Mouse (Mus musculus): ENCODE results near the gene H2-M10.3.
"Not testable (repeated sequence)": the region's sequence is repeated elsewhere in the genome, so short reads cannot be mapped to it uniquely, and the experiment has no call there.

The H2-M10.3 gene

DNA sequence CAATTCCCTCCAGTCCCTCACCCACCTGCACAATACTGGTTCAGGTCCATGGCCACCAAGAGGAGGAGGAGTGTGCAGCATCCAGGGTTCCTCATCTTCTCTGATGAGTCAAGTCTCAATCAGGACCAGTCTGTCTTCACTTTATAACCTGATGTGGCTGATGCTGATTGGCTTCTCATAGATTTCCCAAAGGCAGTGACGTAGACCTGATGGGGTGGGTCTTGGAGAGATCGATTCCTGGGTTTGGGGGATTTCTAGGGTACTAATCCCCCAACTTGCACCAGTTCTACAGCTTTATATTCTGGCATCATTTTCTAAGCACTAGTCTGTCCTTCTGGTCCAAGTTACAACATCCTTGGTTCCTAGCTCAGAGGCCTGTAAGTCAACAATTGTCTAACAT, at the start of gene H2-M10.3:
H2-M10.3 (minus strand) TSS at position 101 of the 400 bp plus-strand sequence.
- not testable (repeated sequence) for DNase-seq (ENCODE audit: low spot score in 2 of 2)

DNA sequence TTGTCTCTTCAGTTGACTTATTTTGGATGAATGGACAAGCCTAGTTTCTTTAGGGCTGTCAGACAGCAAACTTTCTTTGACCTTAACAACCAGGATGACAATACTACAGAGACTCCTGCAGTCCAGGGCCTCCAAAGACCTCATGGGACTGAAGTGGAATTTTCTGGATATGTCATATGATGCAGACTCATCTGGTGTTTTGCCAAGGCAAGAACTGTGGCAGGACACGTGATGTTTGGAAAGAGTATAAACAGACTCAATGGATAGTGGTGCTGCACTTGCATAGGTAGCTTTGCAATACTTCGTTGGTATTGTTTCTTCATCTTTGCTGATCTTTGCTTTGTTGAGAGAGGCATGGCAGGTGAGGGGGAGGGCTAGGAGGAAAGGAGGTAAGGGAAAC, 49.2 kb upstream of the H2-M10.3 start:
- no peak for DNase-seq (ENCODE audit: low spot score in 2 of 2)

DNA sequence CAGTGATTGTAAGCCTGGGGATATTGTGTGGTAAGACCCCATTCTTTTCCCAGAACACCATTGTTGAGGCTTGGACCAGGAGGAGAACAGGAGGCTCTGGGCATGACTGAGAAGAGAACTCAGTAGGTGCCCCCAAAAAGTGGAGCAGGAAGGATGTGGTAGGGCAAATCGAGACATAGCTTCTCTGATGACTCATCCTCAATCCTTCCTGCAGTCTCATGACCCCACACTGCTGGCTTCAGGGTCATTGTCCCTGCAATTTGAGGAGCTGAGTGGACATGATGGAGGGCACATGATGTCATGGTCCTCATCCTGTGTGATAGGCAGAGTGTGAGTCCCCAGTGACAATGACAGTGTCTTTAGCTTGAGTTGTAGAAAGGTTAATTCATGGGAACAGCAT, 47.2 kb upstream of the H2-M10.3 start:
- no peak for DNase-seq (ENCODE audit: low spot score in 2 of 2)

DNA sequence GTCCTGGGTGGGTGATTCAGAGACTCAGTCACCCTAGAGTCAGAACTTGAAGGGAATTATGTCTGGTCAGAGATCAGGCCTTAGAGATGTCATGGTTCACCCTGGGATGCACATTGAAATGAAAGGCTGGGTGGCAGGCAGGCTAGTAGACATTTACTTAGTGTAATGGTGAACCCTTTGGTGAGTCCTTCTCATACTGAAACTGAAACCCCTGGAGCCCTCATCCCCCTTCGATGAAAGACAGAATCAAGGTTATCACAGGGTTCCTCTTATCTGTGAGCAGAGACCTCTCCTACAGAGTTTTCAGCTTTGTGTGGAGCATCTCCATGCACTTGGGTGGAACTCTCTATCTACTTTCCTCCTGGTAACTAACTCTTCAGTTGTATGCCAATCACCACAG, 46.1 kb upstream of the H2-M10.3 start:
- no peak for DNase-seq (ENCODE audit: low spot score in 2 of 2)

DNA sequence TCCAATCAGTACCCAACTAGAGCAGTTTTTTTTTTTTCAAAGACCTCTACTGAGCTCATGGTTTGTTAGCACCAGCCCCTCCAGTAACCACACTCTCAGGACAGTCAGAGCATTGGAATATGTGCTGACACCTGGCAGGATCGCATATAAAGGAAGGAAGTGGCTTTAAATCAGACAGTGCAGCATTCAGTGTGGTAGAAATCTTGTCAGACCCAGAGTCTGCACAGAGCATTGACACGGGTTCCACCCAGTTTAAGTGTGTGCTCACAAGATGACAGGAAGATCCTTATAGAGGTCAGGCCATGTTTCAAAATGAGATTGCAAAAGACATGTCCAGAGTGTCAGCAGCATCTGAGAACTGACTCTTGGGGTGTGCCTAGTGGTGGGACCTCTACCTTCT, 21.7 kb upstream of the H2-M10.3 start:
- no peak for DNase-seq (ENCODE audit: low spot score in 2 of 2)

DNA sequence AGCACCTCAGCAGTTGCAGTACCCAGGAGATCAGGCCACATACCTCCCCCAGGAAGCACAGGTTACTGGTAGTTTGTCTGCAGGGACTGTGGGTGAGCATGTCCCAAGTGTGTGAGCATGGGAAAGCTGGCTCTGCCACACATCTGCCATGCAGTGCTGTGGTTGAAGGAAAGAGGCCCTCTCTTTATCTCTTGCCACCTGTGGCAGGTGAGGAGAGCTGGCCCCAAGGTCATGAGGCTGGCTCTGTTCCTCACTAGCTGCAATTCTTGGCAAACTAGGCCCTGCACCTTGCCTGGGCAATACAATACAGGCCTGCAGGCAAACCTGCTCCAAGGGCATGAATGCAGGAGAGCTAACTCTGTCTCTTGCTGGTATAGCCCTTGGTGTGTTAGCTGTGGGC, 5.8 kb downstream of the H2-M10.3 start:
- not testable (repeated sequence) for DNase-seq (ENCODE audit: low spot score in 2 of 2)

DNA sequence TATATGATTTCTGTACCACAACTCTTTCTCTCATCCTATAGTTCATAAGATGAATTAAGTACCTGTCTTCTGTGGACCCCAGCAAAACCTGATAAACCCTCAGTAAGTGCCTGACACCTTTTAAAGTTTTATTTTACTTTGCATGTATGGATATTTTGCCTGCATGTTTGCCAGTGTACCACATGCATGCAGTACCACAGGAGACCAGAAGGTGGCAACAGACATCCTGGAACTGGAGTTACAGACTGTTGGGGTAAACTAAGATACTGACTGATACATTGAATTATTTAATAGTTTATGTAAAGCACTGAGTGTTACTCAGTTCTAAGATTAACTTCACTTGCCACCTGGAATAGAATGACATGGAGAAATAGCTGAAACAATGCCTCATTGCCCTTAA, 10.7 kb downstream of the H2-M10.3 start:
- peak in 1 of 2 experiments; percentile 63 for DNase-seq (ENCODE audit: low spot score in 2 of 2)

DNA sequence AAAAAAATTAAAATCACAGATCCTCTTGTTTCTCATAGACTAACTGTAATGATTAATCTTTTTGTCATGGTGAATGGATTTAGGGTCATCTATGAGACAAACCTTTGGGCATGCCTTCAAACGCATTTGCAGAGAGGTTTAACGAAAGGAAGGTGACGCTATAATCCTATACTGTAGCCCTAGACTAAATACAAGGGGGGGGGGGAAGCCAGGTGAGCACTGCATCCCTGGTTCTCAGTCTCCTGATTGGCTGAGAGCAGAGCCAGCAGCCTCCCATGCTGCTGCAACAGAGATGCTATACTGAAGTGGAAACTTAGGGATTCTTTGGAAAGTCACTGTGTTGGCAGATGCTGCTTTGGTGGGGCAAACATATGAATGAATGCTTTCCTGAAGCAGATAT, 12.5 kb downstream of the H2-M10.3 start:
- no peak for DNase-seq (ENCODE audit: low spot score in 2 of 2)

DNA sequence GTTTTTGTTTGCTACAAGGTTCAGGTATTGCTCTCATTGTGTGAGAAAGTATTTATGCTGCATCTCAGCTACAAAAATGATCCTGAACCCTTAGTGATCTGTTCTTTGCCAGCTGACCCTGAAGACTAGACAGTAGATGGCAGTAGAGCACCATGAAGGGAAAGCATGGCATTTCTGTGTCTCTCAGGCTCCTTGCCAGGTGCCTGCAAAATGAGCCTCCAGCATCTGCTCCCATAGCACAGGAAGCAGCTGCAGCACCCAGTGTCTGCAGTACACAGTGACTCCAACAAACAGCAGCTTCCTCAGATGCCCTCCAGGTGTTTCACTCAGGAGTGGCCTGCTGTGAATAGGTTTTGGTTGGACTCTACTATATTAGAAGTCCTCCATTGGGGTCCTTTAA, 12.9 kb downstream of the H2-M10.3 start:
- peak; percentile 40 to 56 for DNase-seq (ENCODE audit: low spot score in 2 of 2)

DNA sequence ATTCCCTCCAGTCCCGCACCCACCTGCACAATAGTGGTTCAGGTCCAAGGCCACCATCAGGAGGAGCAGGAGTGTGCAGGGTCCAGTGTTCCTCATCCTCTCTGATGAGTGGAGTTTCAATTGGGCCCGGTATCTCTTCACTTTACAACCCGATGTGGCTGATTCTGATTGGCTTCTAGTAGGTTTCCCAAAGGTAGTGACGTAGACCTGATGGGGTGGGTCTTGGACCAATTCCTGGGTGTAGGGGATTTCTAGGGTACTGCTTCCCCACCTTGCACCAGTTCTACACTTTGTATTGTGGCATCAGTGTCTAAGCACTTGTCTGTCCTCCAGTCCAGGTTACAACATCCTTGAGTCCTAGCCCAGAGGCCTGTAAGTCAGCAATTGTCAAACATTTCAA, 42.2 kb downstream of the H2-M10.3 start, which contains the start of gene H2-M10.1:
H2-M10.1 (minus strand) TSS at position 101 of the 400 bp plus-strand sequence.
- no peak for DNase-seq (ENCODE audit: low spot score in 2 of 2)

DNA sequence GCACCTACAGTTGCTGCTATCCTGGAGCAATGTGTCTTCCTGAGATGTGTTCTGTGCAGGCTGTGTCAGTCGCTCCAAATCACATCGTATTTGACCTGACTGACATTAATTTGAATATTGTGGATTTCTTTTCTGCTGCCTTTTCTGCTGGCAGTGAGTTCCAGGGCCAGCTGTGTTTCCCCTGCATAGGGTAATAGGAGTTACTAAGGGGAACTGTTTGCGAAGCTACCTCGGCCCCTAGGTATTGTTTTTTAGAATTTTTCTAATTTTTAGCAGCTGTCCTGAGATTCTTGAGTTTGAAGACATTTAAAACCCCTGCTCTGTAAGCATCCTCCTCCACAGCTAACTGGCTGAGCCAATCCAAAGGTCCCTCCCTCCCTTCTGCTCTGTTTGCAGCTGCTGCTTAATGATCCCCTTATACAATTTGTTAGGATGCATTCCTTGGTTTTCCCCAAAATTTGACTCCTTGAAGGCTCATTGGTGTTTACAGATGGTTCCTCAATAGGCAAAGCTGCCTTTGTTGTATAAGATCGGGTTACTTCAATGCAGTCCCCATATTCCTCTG, 52.4 kb downstream of the H2-M10.3 start:
- no peak for DNase-seq (ENCODE audit: low spot score in 2 of 2)

DNA sequence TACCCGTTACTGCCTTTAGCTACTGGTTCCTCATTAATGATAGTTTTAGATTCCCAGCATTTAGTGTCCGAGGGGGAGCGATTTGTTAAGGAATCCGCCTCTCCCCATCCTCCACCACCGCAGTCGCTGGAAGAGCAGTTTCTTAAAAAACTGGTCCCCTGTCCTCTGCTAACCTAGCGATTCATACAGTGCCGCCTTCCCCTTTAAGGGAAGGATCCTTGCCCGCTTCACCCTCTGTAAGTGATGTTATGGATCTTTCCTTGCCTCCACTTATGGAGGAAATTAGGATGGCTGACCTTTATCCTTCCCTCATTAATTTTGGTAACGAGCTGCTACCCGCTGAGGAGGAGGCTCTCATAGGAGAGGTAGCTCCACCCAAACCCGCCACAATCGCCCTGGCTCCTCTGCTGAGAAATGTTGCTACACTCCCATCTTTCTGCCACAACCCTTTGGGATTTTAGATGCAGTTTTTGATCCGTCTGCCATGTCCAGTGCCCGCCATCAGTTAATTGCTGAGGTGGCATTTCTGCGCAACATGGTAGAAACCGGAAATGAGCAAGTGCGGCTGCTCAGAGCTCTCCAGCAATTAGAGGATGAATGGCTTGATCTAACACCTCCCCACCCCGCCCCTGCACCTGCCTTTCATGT, 53.1 kb downstream of the H2-M10.3 start:
- peak; percentile 64 to 73 for DNase-seq (ENCODE audit: low spot score in 2 of 2)

Data from frontal cortex, postnatal 14 days (tissue).